Mouse (Mus musculus): ENCODE measurements around the gene Hao2. TPM values are rescaled to one million over a fixed set of nuclear protein-coding genes. Genes with fewer than 3 reads are reported as not detected.

The Hao2 gene
- not detected in 2 replicates for polyA plus RNA-seq (2014; fragmentation: Nextera tagmentation; extraction: Ambion mirVana)

DNA sequence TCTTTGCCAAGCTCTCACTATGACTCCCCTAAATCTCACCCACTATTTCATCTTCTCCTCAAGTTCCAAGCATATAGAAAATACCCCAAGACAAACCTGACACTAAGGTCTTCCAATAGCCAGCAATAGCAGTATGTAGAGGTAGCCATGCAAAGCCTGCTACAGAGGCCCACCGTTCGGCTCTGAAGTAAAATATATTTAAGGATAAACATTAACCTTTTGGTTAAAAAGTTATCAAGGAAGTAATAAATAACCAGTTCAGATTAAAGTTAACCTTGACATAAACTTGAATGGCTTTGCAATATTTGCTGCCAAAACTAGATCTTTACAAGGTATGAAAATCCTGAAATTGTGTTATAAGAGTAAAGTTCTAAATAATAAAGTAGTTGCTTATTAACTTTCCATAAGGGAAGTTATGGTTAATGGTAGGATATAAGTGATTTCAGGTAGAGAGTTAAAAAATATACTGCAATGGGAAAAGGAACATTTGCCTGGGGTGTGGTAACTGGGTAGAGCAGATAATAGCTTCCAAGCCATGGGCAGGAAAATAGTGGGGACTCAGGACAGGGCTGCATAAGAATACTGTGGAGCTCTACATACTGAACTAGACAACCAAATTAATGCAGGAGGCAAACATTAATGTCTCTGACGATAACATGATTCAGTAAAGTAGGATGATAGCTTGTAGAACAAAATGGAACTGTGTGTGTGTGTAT is at the start of gene Hao2:
Hao2 (minus strand) TSS at position 183 of the 716 bp plus-strand sequence.
- DNase-seq (ENCODE audit: low spot score, missing footprints) (no peak), ATAC-seq (ENCODE audit: low FRiP score) (no peak)
- Histone ChIP-seq H3K4me2 (no peak within 1 kb of the TSS), H3K27me3 (ENCODE audit: control insufficient read depth, insufficient read depth, low read length) (no peaks in the 10 kb centered on the region), H3K9me3 (ENCODE audit: control insufficient read depth, low read length) (no peaks in the 10 kb centered on the region), H3K36me3 (ENCODE audit: control insufficient read depth, insufficient read depth, low read length) (no peaks in the 10 kb centered on the region), H3K4me1 (ENCODE audit: control insufficient read depth, insufficient read depth, low read length) (no peaks in the 10 kb centered on the region), H3K9ac (ENCODE audit: low read length) (no peak within 1 kb of the TSS), H3K4me3 (ENCODE audit: low read depth, low read length) (no peak within 1 kb of the TSS), H3K27ac (ENCODE audit: low read depth, low read length) (no peak within 1 kb of the TSS)
- 88% methylated on average over 3 of the region's 3 CpGs for WGBS

DNA sequence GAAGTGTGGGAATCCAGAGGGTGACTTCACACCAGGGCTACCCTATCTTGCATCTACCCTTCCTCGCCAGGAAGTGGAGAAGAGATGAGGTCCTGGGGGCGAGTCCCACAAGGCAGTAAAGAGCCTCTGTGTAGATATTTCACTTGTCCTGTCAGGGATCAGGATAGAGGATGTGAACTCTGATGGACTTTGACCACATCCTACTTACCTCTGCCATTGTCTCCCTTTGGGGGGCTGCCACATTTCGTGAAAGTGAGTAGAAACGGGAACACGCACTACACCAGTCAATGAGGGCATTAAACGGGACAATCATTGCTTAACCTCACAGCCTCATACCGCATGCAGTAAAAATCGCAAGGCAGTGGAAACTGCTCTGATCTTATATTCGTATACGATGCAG is 48.6 kb upstream of the Hao2 start:
- peak; percentile 88 for DNase-seq (ENCODE audit: low spot score, missing footprints)
- Histone ChIP-seq H3K4me1 (ENCODE audit: control insufficient read depth, insufficient read depth, low read length) (peaks cover 10% of the 10 kb centered on the region; the same call in 1 of the 2 replicates), H3K36me3 (ENCODE audit: control insufficient read depth, insufficient read depth, low read length) (no peaks in the 10 kb centered on the region), H3K27me3 (ENCODE audit: control insufficient read depth, insufficient read depth, low read length) (no peaks in the 10 kb centered on the region), H3K4me3 (ENCODE audit: low read depth, low read length) (peak overlapping the region; percentile 16), H3K27ac (ENCODE audit: low read depth, low read length) (no peak overlapping the region), H3K9me3 (ENCODE audit: control insufficient read depth, low read length) (no peaks in the 10 kb centered on the region), H3K4me2 (peak overlapping the region; percentile 52), H3K9ac (ENCODE audit: low read length) (peak overlapping the region; percentile 24; the same call in 1 of the 2 replicates)
- WGBS: 41% methylated on average over 10 of the region's 10 CpGs
- ATAC-seq (ENCODE audit: low FRiP score): peak; percentile 20

DNA sequence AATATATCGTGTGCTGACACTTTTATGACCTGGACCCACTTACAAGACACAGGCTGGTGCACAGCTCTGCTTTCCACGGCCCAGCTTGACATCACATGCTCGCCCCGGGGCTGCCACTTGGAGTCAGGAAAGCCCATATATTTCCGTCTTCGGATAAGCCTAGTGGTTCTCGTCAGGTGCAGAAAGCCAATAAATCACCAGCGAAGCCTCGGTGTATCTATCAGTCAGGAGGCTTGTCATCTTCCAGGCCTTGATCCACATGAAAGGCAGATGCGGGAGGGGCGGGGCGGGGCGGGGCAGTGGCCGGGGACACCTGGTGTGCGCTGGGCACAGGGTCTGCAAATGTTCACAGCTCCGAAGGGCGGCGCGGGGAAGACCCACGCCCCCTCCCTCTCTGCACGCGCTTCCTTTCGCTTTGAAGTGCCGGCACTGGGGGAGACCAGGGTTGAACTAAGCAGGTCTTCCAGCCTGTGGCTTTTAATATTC is 48.1 kb upstream of the Hao2 start:
- 8% methylated on average over 23 of the region's 24 CpGs for WGBS
- H3K9ac ChIP-seq (ENCODE audit: low read length): peak overlapping the region; percentile 24; the same call in 1 of the 2 replicates
- peaks cover 10% of the 10 kb centered on the region; the same call in 1 of the 2 replicates for H3K4me1 ChIP-seq (ENCODE audit: control insufficient read depth, insufficient read depth, low read length)
- peak overlapping the region; percentile 52 for H3K4me2 ChIP-seq
- no peaks in the 10 kb centered on the region for H3K36me3 ChIP-seq (ENCODE audit: control insufficient read depth, insufficient read depth, low read length)
- DNase-seq (ENCODE audit: low spot score, missing footprints) (peak; percentile 88), ATAC-seq (ENCODE audit: low FRiP score) (peak; percentile 85)
- no peaks in the 10 kb centered on the region for H3K27me3 ChIP-seq (ENCODE audit: control insufficient read depth, insufficient read depth, low read length)
- no peaks in the 10 kb centered on the region for H3K9me3 ChIP-seq (ENCODE audit: control insufficient read depth, low read length)
- H3K4me3 ChIP-seq (ENCODE audit: low read depth, low read length): peak overlapping the region; percentile 16
- no peak overlapping the region for H3K27ac ChIP-seq (ENCODE audit: low read depth, low read length)

DNA sequence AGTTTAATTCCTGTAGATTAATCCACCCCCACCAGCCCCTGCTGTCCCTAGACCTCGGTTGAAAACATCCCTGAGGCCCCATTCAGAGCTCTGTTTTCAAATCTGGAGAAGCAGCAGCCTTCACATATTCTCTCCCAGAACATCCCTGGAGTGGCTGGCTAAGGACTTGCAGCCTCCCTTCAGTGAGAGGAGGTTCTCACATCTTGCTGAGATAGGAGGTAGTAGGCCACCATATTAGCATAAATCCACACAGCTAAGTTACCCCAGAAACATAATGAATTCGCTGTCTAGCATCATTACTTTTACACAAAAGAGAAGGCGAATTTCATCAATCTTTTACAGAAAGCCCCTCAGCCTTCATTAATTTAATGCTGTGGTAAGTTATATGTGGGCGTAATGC is 47.2 kb upstream of the Hao2 start:
- no peak for ATAC-seq (ENCODE audit: low FRiP score)
- no peak overlapping the region for H3K4me3 ChIP-seq (ENCODE audit: low read depth, low read length)
- H3K36me3 ChIP-seq (ENCODE audit: control insufficient read depth, insufficient read depth, low read length): no peaks in the 10 kb centered on the region
- H3K4me1 ChIP-seq (ENCODE audit: control insufficient read depth, insufficient read depth, low read length): peaks cover 10% of the 10 kb centered on the region; the same call in 1 of the 2 replicates
- WGBS: 71% methylated on average over 4 of the region's 4 CpGs
- no peaks in the 10 kb centered on the region for H3K27me3 ChIP-seq (ENCODE audit: control insufficient read depth, insufficient read depth, low read length)
- no peaks in the 10 kb centered on the region for H3K9me3 ChIP-seq (ENCODE audit: control insufficient read depth, low read length)
- no peak overlapping the region for H3K4me2 ChIP-seq
- H3K9ac ChIP-seq (ENCODE audit: low read length): no peak overlapping the region
- no peak for DNase-seq (ENCODE audit: low spot score, missing footprints)
- no peak overlapping the region for H3K27ac ChIP-seq (ENCODE audit: low read depth, low read length)

DNA sequence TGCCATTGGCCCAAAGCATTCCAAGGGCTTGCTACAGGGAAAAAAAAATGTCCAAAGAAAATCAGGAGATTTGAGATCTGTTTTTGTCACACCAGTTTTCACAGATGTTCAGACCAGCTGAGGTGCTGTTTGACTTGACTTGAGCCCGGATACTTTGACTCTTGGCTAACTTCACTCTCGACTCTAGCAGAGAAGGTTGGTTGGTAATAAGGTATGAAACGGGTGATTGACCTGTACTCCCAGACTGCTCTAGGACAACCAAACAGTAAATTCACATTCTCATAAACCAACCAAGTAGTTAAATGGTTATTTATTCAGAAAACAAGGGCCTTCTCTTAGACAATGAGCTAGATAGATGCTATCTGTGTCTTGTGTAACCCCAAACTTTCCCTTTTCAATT is 43.4 kb upstream of the Hao2 start:
- no peak overlapping the region for H3K4me3 ChIP-seq (ENCODE audit: low read depth, low read length)
- H3K4me2 ChIP-seq: no peak overlapping the region
- H3K27me3 ChIP-seq (ENCODE audit: control insufficient read depth, insufficient read depth, low read length): no peaks in the 10 kb centered on the region
- 94% methylated on average over 3 of the region's 3 CpGs for WGBS
- peaks cover 5% of the 10 kb centered on the region; the same call in 1 of the 2 replicates for H3K4me1 ChIP-seq (ENCODE audit: control insufficient read depth, insufficient read depth, low read length)
- ATAC-seq (ENCODE audit: low FRiP score): no peak
- H3K9me3 ChIP-seq (ENCODE audit: control insufficient read depth, low read length): no peaks in the 10 kb centered on the region
- no peak overlapping the region for H3K9ac ChIP-seq (ENCODE audit: low read length)
- no peak for DNase-seq (ENCODE audit: low spot score, missing footprints)
- H3K27ac ChIP-seq (ENCODE audit: low read depth, low read length): no peak overlapping the region
- no peaks in the 10 kb centered on the region for H3K36me3 ChIP-seq (ENCODE audit: control insufficient read depth, insufficient read depth, low read length)

DNA sequence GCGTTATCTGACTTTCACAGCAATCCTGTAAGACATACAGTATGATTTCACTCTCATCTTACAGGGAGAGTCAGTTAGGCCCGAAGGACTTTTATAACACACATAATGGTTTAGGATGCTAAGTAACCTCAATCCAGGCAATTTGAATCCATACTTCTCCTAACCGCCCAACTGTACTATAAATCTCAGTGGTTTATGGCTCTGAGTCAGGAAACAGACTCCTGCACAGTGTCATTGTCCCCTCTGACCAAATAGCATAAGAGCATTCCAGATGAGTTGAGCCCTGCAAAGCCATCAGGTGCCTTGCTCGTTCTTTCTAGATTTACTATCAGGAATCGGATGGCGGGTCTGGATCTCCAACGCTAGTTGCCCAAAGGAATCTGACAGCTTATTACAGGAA is 41.6 kb upstream of the Hao2 start:
- Histone ChIP-seq H3K4me2 (no peak overlapping the region), H3K4me1 (ENCODE audit: control insufficient read depth, insufficient read depth, low read length) (no peaks in the 10 kb centered on the region; the same call in 1 of the 2 replicates), H3K27me3 (ENCODE audit: control insufficient read depth, insufficient read depth, low read length) (no peaks in the 10 kb centered on the region), H3K4me3 (ENCODE audit: low read depth, low read length) (no peak overlapping the region), H3K27ac (ENCODE audit: low read depth, low read length) (no peak overlapping the region), H3K9ac (ENCODE audit: low read length) (no peak overlapping the region), H3K9me3 (ENCODE audit: control insufficient read depth, low read length) (no peaks in the 10 kb centered on the region), H3K36me3 (ENCODE audit: control insufficient read depth, insufficient read depth, low read length) (no peaks in the 10 kb centered on the region)
- ATAC-seq (ENCODE audit: low FRiP score) (no peak), DNase-seq (ENCODE audit: low spot score, missing footprints) (no peak)
- 92% methylated on average over 7 of the region's 7 CpGs for WGBS

DNA sequence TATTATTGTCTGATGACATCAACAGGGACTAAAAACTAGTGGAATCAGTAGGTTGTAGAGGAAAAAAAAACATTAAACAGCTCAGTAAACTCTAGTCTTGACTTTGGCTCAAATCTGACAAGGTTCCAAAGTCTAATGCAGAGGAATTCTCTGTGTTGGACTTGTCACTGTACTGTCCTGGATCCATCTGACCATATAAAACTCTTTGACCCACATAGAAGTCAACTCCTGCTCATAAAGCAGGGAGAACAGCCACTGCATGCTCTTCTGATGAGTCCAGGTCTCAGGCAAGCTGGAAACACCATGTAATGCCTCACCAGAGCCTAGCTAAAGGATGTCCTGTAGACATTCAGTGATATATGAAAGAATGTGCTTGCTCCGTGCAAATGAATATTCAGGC is 41.0 kb upstream of the Hao2 start:
- Histone ChIP-seq H3K27me3 (ENCODE audit: control insufficient read depth, insufficient read depth, low read length) (no peaks in the 10 kb centered on the region), H3K9me3 (ENCODE audit: control insufficient read depth, low read length) (no peaks in the 10 kb centered on the region), H3K4me1 (ENCODE audit: control insufficient read depth, insufficient read depth, low read length) (no peaks in the 10 kb centered on the region; the same call in 1 of the 2 replicates), H3K27ac (ENCODE audit: low read depth, low read length) (no peak overlapping the region), H3K4me3 (ENCODE audit: low read depth, low read length) (no peak overlapping the region), H3K36me3 (ENCODE audit: control insufficient read depth, insufficient read depth, low read length) (no peaks in the 10 kb centered on the region), H3K4me2 (no peak overlapping the region), H3K9ac (ENCODE audit: low read length) (no peak overlapping the region)
- DNase-seq (ENCODE audit: low spot score, missing footprints) (no peak), ATAC-seq (ENCODE audit: low FRiP score) (no peak)
- 84% methylated on average over 1 of the region's 1 CpGs for WGBS

DNA sequence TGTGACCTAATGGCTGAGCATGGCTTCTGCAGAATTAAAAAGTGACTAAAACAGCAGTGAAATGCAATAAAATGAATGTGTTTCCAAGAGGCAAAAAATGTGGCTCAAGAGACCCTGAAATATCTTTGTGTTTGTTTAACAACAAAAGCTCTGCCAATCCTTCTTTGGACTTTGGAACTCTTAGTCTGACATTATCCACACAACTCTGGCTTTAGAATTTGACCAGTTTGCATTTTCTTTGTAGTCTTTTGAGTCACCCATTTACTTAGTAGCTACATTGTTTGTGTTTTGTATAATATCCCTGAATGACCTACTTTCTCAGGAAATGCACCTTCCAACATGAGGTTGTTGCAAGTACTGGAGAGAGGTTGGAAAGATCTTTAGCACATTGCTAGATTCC is 39.4 kb upstream of the Hao2 start:
- H3K9me3 ChIP-seq (ENCODE audit: control insufficient read depth, low read length): no peaks in the 10 kb centered on the region
- DNase-seq (ENCODE audit: low spot score, missing footprints) (no peak), ATAC-seq (ENCODE audit: low FRiP score) (no peak)
- H3K4me2 ChIP-seq: no peak overlapping the region
- no peaks in the 10 kb centered on the region; the same call in 1 of the 2 replicates for H3K4me1 ChIP-seq (ENCODE audit: control insufficient read depth, insufficient read depth, low read length)
- H3K4me3 ChIP-seq (ENCODE audit: low read depth, low read length): no peak overlapping the region
- no peak overlapping the region for H3K9ac ChIP-seq (ENCODE audit: low read length)
- H3K27me3 ChIP-seq (ENCODE audit: control insufficient read depth, insufficient read depth, low read length): no peaks in the 10 kb centered on the region
- H3K36me3 ChIP-seq (ENCODE audit: control insufficient read depth, insufficient read depth, low read length): no peaks in the 10 kb centered on the region
- no peak overlapping the region for H3K27ac ChIP-seq (ENCODE audit: low read depth, low read length)

DNA sequence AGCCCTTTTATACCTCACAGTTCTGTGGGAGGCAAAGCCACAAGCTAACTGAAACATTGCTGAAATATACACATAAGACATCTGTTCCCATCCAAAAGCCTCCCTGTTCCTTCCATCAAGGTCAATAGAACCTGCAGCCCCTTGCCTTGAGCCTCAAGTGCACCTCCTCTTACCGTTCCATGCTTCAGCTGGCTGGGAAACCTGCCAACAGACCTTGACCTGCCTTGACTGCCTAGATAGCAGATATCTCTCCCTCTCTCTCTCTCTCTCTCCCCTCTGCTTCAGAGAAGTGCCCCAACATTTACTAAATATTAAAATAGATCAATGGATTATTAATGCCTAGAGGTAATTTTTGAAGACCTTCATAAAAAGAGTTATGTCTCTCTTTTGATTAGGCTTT is 38.8 kb upstream of the Hao2 start:
- no peak overlapping the region for H3K9ac ChIP-seq (ENCODE audit: low read length)
- H3K27me3 ChIP-seq (ENCODE audit: control insufficient read depth, insufficient read depth, low read length): no peaks in the 10 kb centered on the region
- no peak overlapping the region for H3K4me2 ChIP-seq
- H3K27ac ChIP-seq (ENCODE audit: low read depth, low read length): no peak overlapping the region
- no peak overlapping the region for H3K4me3 ChIP-seq (ENCODE audit: low read depth, low read length)
- H3K36me3 ChIP-seq (ENCODE audit: control insufficient read depth, insufficient read depth, low read length): no peaks in the 10 kb centered on the region
- H3K9me3 ChIP-seq (ENCODE audit: control insufficient read depth, low read length): no peaks in the 10 kb centered on the region
- DNase-seq (ENCODE audit: low spot score, missing footprints): no peak
- no peaks in the 10 kb centered on the region; the same call in 1 of the 2 replicates for H3K4me1 ChIP-seq (ENCODE audit: control insufficient read depth, insufficient read depth, low read length)
- no peak for ATAC-seq (ENCODE audit: low FRiP score)
- WGBS: 75% methylated on average over 1 of the region's 1 CpGs

Measured in midbrain, embryonic 11.5 days (tissue).